In genomic region chr8:122803906-122804761, GRCm38 (mm10) we compare ENCODE assay signal across 10 mouse cellular contexts. TPM values are rescaled to one million over a fixed set of nuclear protein-coding genes. Genes with fewer than 3 reads are reported as not detected.
DNase-seq lines count a peak whose midpoint lies in the region; ATAC-seq lines count a peak whose summit lies in the region.
"Had no signal": no experiment of that assay in that cellular context is flagged by ENCODE, and none has a peak within 500 bp of the region (broad histone marks: within the 10 kb centered on the region; RNA-seq: fewer than 3 reads in every experiment).

No protein-coding gene starts in this region.

- no peaks in the 10 kb centered on the region for H3K27me3 ChIP-seq in kidney, embryonic 14.5 days (ENCODE audit: control insufficient read depth, insufficient read depth, low read length)
- no peaks in the 10 kb centered on the region for H3K27me3 ChIP-seq in hindbrain, embryonic 12.5 days
- H3K27me3 ChIP-seq in midbrain, embryonic 16.5 days (ENCODE audit: control insufficient read depth, insufficient read depth, low read depth, low read length) = no peaks in the 10 kb centered on the region

- peak overlapping the region; percentile 34; the same call in 1 of the 2 replicates for H3K9ac ChIP-seq in kidney, embryonic 14.5 days (ENCODE audit: low read depth, low read length)
- no peak overlapping the region for H3K9ac ChIP-seq in hindbrain, embryonic 12.5 days
- H3K9ac ChIP-seq in midbrain, embryonic 16.5 days (ENCODE audit: low read depth, low read length) = peak overlapping the region; percentile 39; the same call in 1 of the 2 replicates

- WGBS in kidney, embryonic 14.5 days = 25% methylated on average over 15 of the region's 15 CpGs
- WGBS in hindbrain, embryonic 12.5 days = 12% methylated on average over 15 of the region's 15 CpGs
- WGBS in midbrain, embryonic 16.5 days = 5% methylated on average over 15 of the region's 15 CpGs

- H3K4me3 ChIP-seq in kidney, embryonic 14.5 days (ENCODE audit: low read length) = no peak overlapping the region
- H3K4me3 ChIP-seq in hindbrain, embryonic 12.5 days = no peak overlapping the region
- H3K4me3 ChIP-seq in midbrain, embryonic 16.5 days (ENCODE audit: low read depth, low read length) = no peak overlapping the region

- no peak for DNase-seq in kidney, postnatal 25 days
- DNase-seq in embryo, embryonic 10.5 days (ENCODE audit: low spot score) = peak; percentile 47
- no peak for DNase-seq in thymus, postnatal 25 days
- DNase-seq in heart, postnatal 36 days = no peak
- DNase-seq in cerebellum, adult 8-10 months = no peak
- DNase-seq: gastrocnemius, postnatal 36 days had no signal

- H3K4me1 ChIP-seq in kidney, embryonic 14.5 days (ENCODE audit: control insufficient read depth, insufficient read depth, low read length) = peaks cover 12% of the 10 kb centered on the region; the same call in 1 of the 2 replicates
- peaks cover 56% of the 10 kb centered on the region for H3K4me1 ChIP-seq in hindbrain, embryonic 12.5 days
- H3K4me1 ChIP-seq in midbrain, embryonic 16.5 days (ENCODE audit: control insufficient read depth, insufficient read depth, low read length) = peaks cover 50% of the 10 kb centered on the region

- intact Hi-C loops in heart, postnatal 36 days (cut with DNase I) = no loop called here

- no peak overlapping the region for H3K4me2 ChIP-seq in kidney, embryonic 14.5 days (replicated peaks; ENCODE audit: low read depth, low read length)
- H3K4me2 ChIP-seq in hindbrain, embryonic 12.5 days (replicated peaks) = peak overlapping the region; percentile 22
- peak overlapping the region; percentile 33 for H3K4me2 ChIP-seq in midbrain, embryonic 16.5 days (ENCODE audit: low read length)

- no peak overlapping the region for H3K27ac ChIP-seq in kidney, embryonic 14.5 days (ENCODE audit: low read depth, low read length)
- peak overlapping the region; percentile 90 for H3K27ac ChIP-seq in hindbrain, embryonic 12.5 days
- H3K27ac ChIP-seq in midbrain, embryonic 16.5 days (ENCODE audit: low read length) = peak overlapping the region; percentile 84

- H3K36me3 ChIP-seq in kidney, embryonic 14.5 days (ENCODE audit: control insufficient read depth, insufficient read depth, low read length) = peaks cover 5% of the 10 kb centered on the region; the same call in 1 of the 2 replicates
- H3K36me3 ChIP-seq in hindbrain, embryonic 12.5 days = no peaks in the 10 kb centered on the region
- H3K36me3 ChIP-seq in midbrain, embryonic 16.5 days (ENCODE audit: control insufficient read depth, insufficient read depth, low read length) = 0 out of 2 replicates have a peak, but pooled peaks cover 2% of the 10 kb centered on the region

- peak; percentile 65; the same call in 1 of the 2 replicates for ATAC-seq in kidney, embryonic 14.5 days (ENCODE audit: low FRiP score, low TSS enrichment)
- peak; percentile 85 for ATAC-seq in hindbrain, embryonic 12.5 days (ENCODE audit: low FRiP score)
- ATAC-seq in midbrain, embryonic 16.5 days = peak; percentile 90

- H3K9me3 ChIP-seq in kidney, embryonic 14.5 days (ENCODE audit: control insufficient read depth, low read length) = no peaks in the 10 kb centered on the region
- no peaks in the 10 kb centered on the region for H3K9me3 ChIP-seq in hindbrain, embryonic 12.5 days (replicated peaks)
- no peaks in the 10 kb centered on the region for H3K9me3 ChIP-seq in midbrain, embryonic 16.5 days (replicated peaks; ENCODE audit: control insufficient read depth, low read length, poor library complexity, severe bottlenecking)

RNA-seq across cellular contexts. Expression of gene Acsf3, which starts 28.8 kb away (rescaled TPM):
- polyA plus RNA-seq in kidney, embryonic 14.5 days (2014; fragmentation: Nextera tagmentation; extraction: Ambion mirVana) = 16.1 and 20.2 TPM in 2 replicates
- 15.1 and 17.6 TPM in 2 replicates for polyA plus RNA-seq in hindbrain, embryonic 12.5 days (2016; fragmentation: Nextera tagmentation; extraction: Ambion mirVana)
- 15.1 and 18.0 TPM in 2 replicates for polyA plus RNA-seq in midbrain, embryonic 16.5 days (2015; fragmentation: Nextera tagmentation; extraction: Ambion mirVana)
- total RNA-seq in heart, postnatal 36 days (2021) = 10 to 100 TPM; 28.3 to 30.6 TPM

RNA-seq across cellular contexts. Expression of gene Cdh15, which starts 43.6 kb away (rescaled TPM):
- 1.1 and 1.2 TPM in 2 replicates for polyA plus RNA-seq in kidney, embryonic 14.5 days (2014; fragmentation: Nextera tagmentation; extraction: Ambion mirVana)
- 1.9 and 6.1 TPM in 2 replicates for polyA plus RNA-seq in hindbrain, embryonic 12.5 days (2016; fragmentation: Nextera tagmentation; extraction: Ambion mirVana)
- polyA plus RNA-seq in midbrain, embryonic 16.5 days (2015; fragmentation: Nextera tagmentation; extraction: Ambion mirVana) = 2.2 and 2.9 TPM in 2 replicates
- not detected for total RNA-seq in heart, postnatal 36 days (2021)
- total RNA-seq: liver, adult 2 months had no signal
